Mouse (Mus musculus) E14TG2a.4 (cell line): ENCODE results near the gene Mprip.
A peak's percentile ranks its signal among the peaks of the same experiment; 100 is the strongest.
"Not testable (repeated sequence)": the region's sequence is repeated elsewhere in the genome, so short reads cannot be mapped to it uniquely, and the experiment has no call there.

Source experiments
- H3K27me3 ChIP-seq: 2 replicates; pipeline ENCODE4 v1.6.1; 2014; ENCODE audit warnings: low read length, control low read depth; ENCODE audit not compliant: insufficient read depth
- H3K36me3 ChIP-seq: 2 replicates; pipeline ENCODE4 v1.6.1; 2014; ENCODE audit warnings: low read length, control low read depth; ENCODE audit not compliant: insufficient read depth
- H3K4me1 ChIP-seq: replicated peaks from 2 replicates; pipeline ENCODE4 v1.6.1; 2014; ENCODE audit warnings: low read depth, low read length, control low read depth
- H3K4me3 ChIP-seq: replicated peaks from 2 replicates; pipeline ENCODE4 v1.5.1; 2014; ENCODE audit warnings: mild to moderate bottlenecking, low read length
- H3K9me3 ChIP-seq: 2 replicates; pipeline ENCODE4 v1.6.1; 2014; ENCODE audit warnings: low read length, control low read depth
- CTCF ChIP-seq: conservative IDR thresholded peaks from 2 replicates; pipeline ENCODE4 v1.5.1; 2014; ENCODE audit warnings: low read length
- NANOG ChIP-seq: IDR thresholded peaks from 2 replicates; pipeline ENCODE4 v1.6.1; 2014; ENCODE audit warnings: borderline replicate concordance, low read length, mixed read lengths
- POU5F1 ChIP-seq: IDR thresholded peaks from 2 replicates; pipeline ENCODE4 v1.6.1; 2014; ENCODE audit warnings: low read length, borderline replicate concordance

Gene Mprip

GRCm38 (mm10) chr11:59661005-59661404 lies at the start of gene Mprip:
Gene Mprip, plus strand, starts transcription at chr11:59661305.
- Histone ChIP-seq H3K4me1 (peaks cover 39% of the 10 kb centered on the region), H3K9me3 (no peaks in the 10 kb centered on the region), H3K27me3 (peaks cover 29% of the 10 kb centered on the region), H3K4me3 (peak within 1 kb of the TSS; percentile 84), H3K36me3 (peaks cover 8% of the 10 kb centered on the region; the same call in 1 of the 2 replicates)
- TF ChIP-seq CTCF = no peak
- no peak for TF ChIP-seq NANOG
- no peak for TF ChIP-seq POU5F1

- H3K4me3 ChIP-seq = no peak overlapping the region
- no peaks in the 10 kb centered on the region for H3K9me3 ChIP-seq
- no peaks in the 10 kb centered on the region for H3K27me3 ChIP-seq
- H3K4me1 ChIP-seq = peaks cover 5% of the 10 kb centered on the region
- no peaks in the 10 kb centered on the region for H3K36me3 ChIP-seq
- TF ChIP-seq CTCF = no peak
Observed at GRCm38 (mm10) chr11:59611646-59612045, 49.5 kb upstream of the Mprip start.

GRCm38 (mm10) chr11:59614120-59614519 lies 47.0 kb upstream of the Mprip start:
- no peak overlapping the region for H3K4me3 ChIP-seq
- TF ChIP-seq CTCF = no peak
- TF ChIP-seq NANOG = no peak
- TF ChIP-seq POU5F1 = no peak; the same call in 1 of the 2 replicates

GRCm38 (mm10) chr11:59616986-59617385 lies 44.1 kb upstream of the Mprip start:
- not testable (repeated sequence) for H3K4me3 ChIP-seq, H3K9me3 ChIP-seq, H3K4me1 ChIP-seq, H3K36me3 ChIP-seq, H3K27me3 ChIP-seq

More at GRCm38 (mm10) chr11:59614120-59614519, 47.0 kb upstream of the Mprip start:
- H3K36me3 ChIP-seq = no peaks in the 10 kb centered on the region
- H3K4me1 ChIP-seq = peaks cover 5% of the 10 kb centered on the region
- H3K9me3 ChIP-seq = no peaks in the 10 kb centered on the region
- H3K27me3 ChIP-seq = peaks cover 5% of the 10 kb centered on the region; the same call in 1 of the 2 replicates

- TF ChIP-seq POU5F1 (no peak), CTCF (no peak), NANOG (no peak)
- peaks cover 5% of the 10 kb centered on the region; the same call in 1 of the 2 replicates for H3K27me3 ChIP-seq
- H3K36me3 ChIP-seq = no peaks in the 10 kb centered on the region
- H3K9me3 ChIP-seq = no peaks in the 10 kb centered on the region
- no peak overlapping the region for H3K4me3 ChIP-seq
- H3K4me1 ChIP-seq = no peaks in the 10 kb centered on the region
Observed at GRCm38 (mm10) chr11:59622214-59622613, 38.9 kb upstream of the Mprip start.

- no peak overlapping the region for H3K4me3 ChIP-seq
- no peaks in the 10 kb centered on the region; the same call in 1 of the 2 replicates for H3K27me3 ChIP-seq
- TF ChIP-seq NANOG (no peak), CTCF (peak; percentile 48), POU5F1 (no peak)
- H3K4me1 ChIP-seq = no peaks in the 10 kb centered on the region
- H3K9me3 ChIP-seq = no peaks in the 10 kb centered on the region
- H3K36me3 ChIP-seq = no peaks in the 10 kb centered on the region
Observed at GRCm38 (mm10) chr11:59624017-59624630, 37.0 kb upstream of the Mprip start.

GRCm38 (mm10) chr11:59626192-59626591 lies 34.9 kb upstream of the Mprip start:
- no peak for TF ChIP-seq NANOG
- TF ChIP-seq CTCF = no peak
- no peak for TF ChIP-seq POU5F1
- Histone ChIP-seq H3K36me3 (no peaks in the 10 kb centered on the region), H3K4me3 (no peak overlapping the region)

DNA sequence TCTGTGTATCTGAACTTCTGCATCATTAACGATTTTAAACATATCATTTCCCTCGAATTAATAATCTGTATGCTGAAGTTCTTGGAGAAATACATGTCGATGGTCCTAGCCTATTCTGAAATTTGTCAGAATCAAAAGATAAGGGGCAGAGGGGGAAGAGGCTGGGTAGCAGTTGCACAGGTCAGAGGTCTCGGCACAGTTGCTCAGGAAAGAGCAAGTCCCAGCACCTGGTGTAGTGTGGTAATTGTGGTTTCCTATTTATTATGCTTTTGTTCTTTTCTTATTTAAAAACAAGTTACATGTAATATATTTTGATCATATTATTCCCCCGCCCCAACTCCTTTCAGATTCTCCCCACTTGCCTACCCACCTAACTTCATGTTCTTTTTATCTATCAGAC lies 32.9 kb upstream of the Mprip start:
- H3K36me3 ChIP-seq = no peaks in the 10 kb centered on the region
- no peak overlapping the region for H3K4me3 ChIP-seq
- peaks cover 5% of the 10 kb centered on the region; the same call in 1 of the 2 replicates for H3K27me3 ChIP-seq
- no peak for TF ChIP-seq CTCF
- no peak for TF ChIP-seq POU5F1
- TF ChIP-seq NANOG = no peak
- H3K9me3 ChIP-seq = no peaks in the 10 kb centered on the region
- peaks cover under 1% of the 10 kb centered on the region; the same call in 1 of the 2 replicates for H3K4me1 ChIP-seq

More at GRCm38 (mm10) chr11:59626192-59626591, 34.9 kb upstream of the Mprip start:
- Histone ChIP-seq H3K27me3 (no peaks in the 10 kb centered on the region; the same call in 1 of the 2 replicates), H3K4me1 (no peaks in the 10 kb centered on the region), H3K9me3 (no peaks in the 10 kb centered on the region)

DNA sequence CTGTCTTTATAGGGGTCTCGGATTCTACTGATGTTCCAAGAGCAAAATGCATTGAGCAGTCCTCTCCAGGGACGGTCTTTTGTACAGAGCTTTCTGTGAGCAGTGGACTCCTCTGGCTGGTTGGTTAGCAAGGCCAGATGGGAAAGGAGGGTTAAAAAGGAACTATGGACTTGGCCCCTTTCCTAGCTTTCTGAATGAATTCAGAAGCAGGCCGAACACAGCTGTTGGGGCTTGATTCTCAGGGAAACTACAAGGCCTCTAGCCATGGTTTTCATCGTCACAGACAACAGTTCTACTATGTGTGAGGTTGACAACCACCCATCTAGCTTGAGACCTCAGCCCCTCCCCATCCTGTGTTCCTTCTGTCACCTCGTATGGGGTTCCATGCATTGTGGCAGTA lies 31.2 kb upstream of the Mprip start:
- Histone ChIP-seq H3K36me3 (no peaks in the 10 kb centered on the region), H3K4me1 (peaks cover 10% of the 10 kb centered on the region; the same call in 1 of the 2 replicates), H3K9me3 (no peaks in the 10 kb centered on the region), H3K4me3 (no peak overlapping the region), H3K27me3 (peaks cover 5% of the 10 kb centered on the region; the same call in 1 of the 2 replicates)
- TF ChIP-seq CTCF (no peak), POU5F1 (no peak), NANOG (no peak)
